Mouse (Mus musculus): ENCODE data around the gene Dhx32.
"Not testable (repeated sequence)": the region's sequence is repeated elsewhere in the genome, so short reads cannot be mapped to it uniquely, and the experiment has no call there.

Gene Dhx32

GRCm38 (mm10) chr7:133725571-133725970 lies 57.0 kb downstream of the Dhx32 start:
- DNase-seq (ENCODE audit: low spot score): no peak

- DNase-seq (ENCODE audit: low spot score): no peak
Measured at GRCm38 (mm10) chr7:133724844-133725243, 57.7 kb downstream of the Dhx32 start.

GRCm38 (mm10) chr7:133720616-133721015 lies 61.9 kb downstream of the Dhx32 start:
- DNase-seq (ENCODE audit: low spot score): no peak

GRCm38 (mm10) chr7:133718580-133718979 lies 63.9 kb downstream of the Dhx32 start:
- DNase-seq (ENCODE audit: low spot score): no peak

GRCm38 (mm10) chr7:133715387-133715786 lies 67.1 kb downstream of the Dhx32 start:
- DNase-seq (ENCODE audit: low spot score): no peak

GRCm38 (mm10) chr7:133707301-133707700 lies 75.2 kb downstream of the Dhx32 start:
- no peak for DNase-seq (ENCODE audit: low spot score)

- no peak for DNase-seq (ENCODE audit: low spot score)
Measured at GRCm38 (mm10) chr7:133703906-133704305, 78.6 kb downstream of the Dhx32 start.

GRCm38 (mm10) chr7:133702333-133702732 lies 80.2 kb downstream of the Dhx32 start:
- no peak for DNase-seq (ENCODE audit: low spot score)

- DNase-seq (ENCODE audit: low spot score): no peak
Measured at GRCm38 (mm10) chr7:133701366-133701765, 81.2 kb downstream of the Dhx32 start.

GRCm38 (mm10) chr7:133699885-133700284 lies 82.6 kb downstream of the Dhx32 start:
- DNase-seq (ENCODE audit: low spot score): no peak

- no peak for DNase-seq (ENCODE audit: low spot score)
Measured at GRCm38 (mm10) chr7:133698021-133698709, 84.4 kb downstream of the Dhx32 start.

GRCm38 (mm10) chr7:133685644-133686043 lies 96.9 kb downstream of the Dhx32 start:
- not testable (repeated sequence) for DNase-seq (ENCODE audit: low spot score)

- DNase-seq (ENCODE audit: low spot score): no peak
Measured at GRCm38 (mm10) chr7:133684701-133685100, 97.8 kb downstream of the Dhx32 start.

- no peak for DNase-seq (ENCODE audit: low spot score)
Measured at GRCm38 (mm10) chr7:133684110-133684509, 98.4 kb downstream of the Dhx32 start.

GRCm38 (mm10) chr7:133683626-133684025 lies 98.9 kb downstream of the Dhx32 start:
- no peak for DNase-seq (ENCODE audit: low spot score)

- no peak for DNase-seq (ENCODE audit: low spot score)
Measured at GRCm38 (mm10) chr7:133679961-133680360, 102.6 kb downstream of the Dhx32 start, which contains the start of gene Mmp21. Gene Mmp21, minus strand, starts transcription at chr7:133680061.

GRCm38 (mm10) chr7:133679439-133679838 lies 103.1 kb downstream of the Dhx32 start:
- DNase-seq (ENCODE audit: low spot score): no peak

- DNase-seq (ENCODE audit: low spot score): no peak
Measured at GRCm38 (mm10) chr7:133678716-133679115, 103.8 kb downstream of the Dhx32 start.

- DNase-seq (ENCODE audit: low spot score): no peak
Measured at GRCm38 (mm10) chr7:133676002-133676401, 106.5 kb downstream of the Dhx32 start.
